Mouse (Mus musculus) C2C12 (cell line): ENCODE data around the gene Phf13. TPM values are rescaled to one million over a fixed set of nuclear protein-coding genes. Genes with fewer than 3 reads are reported as not detected.
A peak's percentile ranks its signal among the peaks of the same experiment; 100 is the strongest.

ENCODE experiments used
- H3K27me3 ChIP-seq: one replicate; pipeline ENCODE4 v1.6.1; 2011; ENCODE audit not compliant: control insufficient read depth, insufficient read depth, insufficient read length
- H3K36me3 ChIP-seq: one replicate; pipeline ENCODE4 v1.6.1; 2011; ENCODE audit not compliant: control insufficient read depth, insufficient read depth
- H3K4me3 ChIP-seq: one replicate; pipeline ENCODE4 v1.5.1; 2011; ENCODE audit warnings: mild to moderate bottlenecking, control low read depth; ENCODE audit not compliant: poor library complexity, insufficient read depth, severe bottlenecking
- H3K79me2 ChIP-seq: one replicate; pipeline ENCODE4 v1.6.1; 2011; ENCODE audit not compliant: control insufficient read depth, insufficient read depth
- H3K79me3 ChIP-seq: one replicate; pipeline ENCODE4 v1.6.1; 2011; ENCODE audit warnings: low read depth, control low read depth
- H3ac ChIP-seq: one replicate; pipeline ENCODE3; 2011; ENCODE audit warnings: low read depth; ENCODE audit not compliant: control insufficient read depth, insufficient read length
- CEBPB ChIP-seq: IDR thresholded peaks from one replicate; pipeline ENCODE4 v1.6.1; 2011; ENCODE audit warnings: low read depth, mild to moderate bottlenecking, control low read depth, moderate library complexity
- CTCF ChIP-seq: IDR thresholded peaks from one replicate; pipeline ENCODE4 v1.5.1; 2011; ENCODE audit not compliant: control insufficient read depth, insufficient read depth, insufficient read length
- FOSL1 ChIP-seq: IDR thresholded peaks from one replicate; pipeline ENCODE4 v1.8.0; 2011; ENCODE audit warnings: mild to moderate bottlenecking, low read length; ENCODE audit not compliant: poor library complexity, insufficient read depth, severe bottlenecking
- MAX ChIP-seq: IDR thresholded peaks from one replicate; pipeline ENCODE4 v1.6.1; 2011; ENCODE audit warnings: mild to moderate bottlenecking, control low read depth
- MYOD1 ChIP-seq: IDR thresholded peaks from one replicate; pipeline ENCODE4 v1.6.1; 2011; ENCODE audit warnings: low read depth; ENCODE audit not compliant: control insufficient read depth, insufficient read length
- MYOG ChIP-seq: IDR thresholded peaks from one replicate; pipeline ENCODE4 v1.6.1; 2011; ENCODE audit not compliant: control insufficient read depth, insufficient read length; ENCODE audit errors: extremely low read depth
- USF1 ChIP-seq: IDR thresholded peaks from one replicate; pipeline ENCODE4 v1.6.1; 2011; ENCODE audit warnings: low read depth, mild to moderate bottlenecking, control low read depth, moderate library complexity
- polyA plus RNA-seq: library from polyadenylated mRNA; unstranded; fragments of >200 nt; fragmentation: generic; extraction: Trizol; gene quantifications from one replicate; pipeline ENCODE4 v1.2.1, GENCODE M21; 2012; ENCODE audit warnings: missing spikeins

Phf13 gene
- polyA plus RNA-seq, 1 experiment = 18.8 TPM

GRCm38 (mm10) chr4:152020024-152020423 lies 24.0 kb upstream of the Phf13 start:
- peaks cover 10% of the 10 kb centered on the region for H3K79me3 ChIP-seq
- H3ac ChIP-seq = no peak overlapping the region
- H3K36me3 ChIP-seq = peaks cover 37% of the 10 kb centered on the region
- no peak for TF ChIP-seq FOSL1
- TF ChIP-seq MYOG = no peak
- TF ChIP-seq CEBPB = no peak
- no peak for TF ChIP-seq CTCF
- no peak for TF ChIP-seq USF1
- no peak for TF ChIP-seq MAX
- no peaks in the 10 kb centered on the region for H3K27me3 ChIP-seq
- H3K4me3 ChIP-seq = no peak overlapping the region
- peaks cover 40% of the 10 kb centered on the region for H3K79me2 ChIP-seq

GRCm38 (mm10) chr4:152019073-152019472 lies 23.0 kb upstream of the Phf13 start:
- H3K79me3 ChIP-seq = peaks cover 4% of the 10 kb centered on the region
- H3K27me3 ChIP-seq = no peaks in the 10 kb centered on the region
- peaks cover 40% of the 10 kb centered on the region for H3K79me2 ChIP-seq
- TF ChIP-seq CEBPB = no peak
- no peak for TF ChIP-seq MAX
- TF ChIP-seq USF1 = no peak
- no peak for TF ChIP-seq MYOD1
- TF ChIP-seq MYOG = no peak
- no peak for TF ChIP-seq FOSL1
- no peak for TF ChIP-seq CTCF
- no peak overlapping the region for H3ac ChIP-seq
- peaks cover 37% of the 10 kb centered on the region for H3K36me3 ChIP-seq
- H3K4me3 ChIP-seq = no peak overlapping the region

DNA sequence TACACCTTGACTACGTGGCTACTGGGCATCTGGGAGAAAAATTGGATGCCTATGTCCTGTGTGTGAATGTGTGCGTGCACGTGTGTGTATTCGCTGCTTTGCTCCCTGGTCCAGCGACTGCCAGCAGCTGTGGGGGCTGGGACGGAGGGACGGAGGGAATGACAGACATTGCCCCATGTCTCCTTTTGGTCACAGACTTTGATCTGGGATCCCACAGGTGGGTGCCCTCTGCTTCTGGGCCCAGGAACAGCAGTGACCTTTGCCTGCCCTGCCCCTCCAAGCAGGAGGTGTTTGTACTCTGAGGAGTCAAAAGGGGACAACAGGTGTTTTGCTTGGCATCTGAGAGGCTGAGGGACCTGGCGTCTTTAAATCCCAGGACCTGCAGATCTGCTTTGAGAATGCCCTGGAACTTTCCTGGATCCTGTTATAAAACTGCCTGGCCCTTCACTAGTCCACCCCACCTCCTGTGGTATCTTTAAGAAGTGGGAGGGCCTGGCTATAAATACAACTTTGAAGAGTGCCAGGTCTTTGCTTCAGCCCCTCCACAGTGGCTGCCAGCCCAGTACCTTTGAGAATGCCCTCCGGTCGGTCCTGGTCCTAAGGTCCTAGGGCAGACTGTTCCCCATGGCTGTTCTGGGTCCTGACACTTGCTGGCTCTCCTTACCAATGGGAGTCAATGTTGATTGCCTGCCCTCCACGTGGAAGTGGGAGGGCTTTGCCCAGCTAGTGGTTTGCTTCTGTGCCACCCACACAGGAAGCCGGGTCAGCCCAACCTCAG lies 17.2 kb upstream of the Phf13 start:
- H3K79me2 ChIP-seq = peaks cover 79% of the 10 kb centered on the region
- TF ChIP-seq CTCF (no peak), USF1 (no peak), MYOD1 (no peak), FOSL1 (no peak), MYOG (no peak), CEBPB (no peak), MAX (no peak)
- H3K79me3 ChIP-seq = peaks cover 47% of the 10 kb centered on the region
- H3K36me3 ChIP-seq = peaks cover 61% of the 10 kb centered on the region
- H3K4me3 ChIP-seq = no peak overlapping the region
- no peaks in the 10 kb centered on the region for H3K27me3 ChIP-seq
- H3ac ChIP-seq = no peak overlapping the region

DNA sequence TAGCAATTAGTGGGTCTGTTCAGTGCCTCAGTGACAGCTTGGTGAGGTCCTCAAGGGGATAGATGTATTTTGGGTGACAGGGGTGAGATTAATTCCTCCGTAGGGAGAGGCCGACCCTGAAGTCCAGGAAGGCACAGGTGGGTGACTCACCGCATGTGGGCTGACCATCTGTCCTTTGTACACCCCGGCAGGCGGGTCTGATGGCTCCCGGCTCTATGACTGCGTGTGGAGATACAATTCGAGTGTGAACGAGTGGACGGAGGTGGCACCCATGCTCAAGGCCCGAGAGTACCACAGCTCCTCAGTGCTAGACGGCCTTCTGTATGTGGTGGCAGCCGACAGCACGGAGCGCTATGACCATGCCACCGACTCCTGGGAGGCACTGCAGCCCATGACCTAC lies 16.1 kb upstream of the Phf13 start:
- Histone ChIP-seq H3ac (peak overlapping the region; percentile 22), H3K4me3 (no peak overlapping the region), H3K79me2 (peaks cover 79% of the 10 kb centered on the region), H3K36me3 (peaks cover 59% of the 10 kb centered on the region), H3K79me3 (peaks cover 47% of the 10 kb centered on the region), H3K27me3 (no peaks in the 10 kb centered on the region)
- TF ChIP-seq CEBPB = no peak
- TF ChIP-seq USF1 = no peak
- TF ChIP-seq FOSL1 = no peak

- peaks cover 75% of the 10 kb centered on the region for H3K79me2 ChIP-seq
- TF ChIP-seq MYOG = no peak
- TF ChIP-seq USF1 = no peak
- TF ChIP-seq CTCF = no peak
- TF ChIP-seq MYOD1 = no peak
- no peak for TF ChIP-seq MAX
- peaks cover 53% of the 10 kb centered on the region for H3K36me3 ChIP-seq
- H3K4me3 ChIP-seq = peak overlapping the region; percentile 79
- H3K27me3 ChIP-seq = no peaks in the 10 kb centered on the region
- H3K79me3 ChIP-seq = peaks cover 47% of the 10 kb centered on the region
- peak overlapping the region; percentile 81 for H3ac ChIP-seq
These were observed 15.2 kb upstream of the Phf13 start for GRCm38 (mm10) chr4:152011171-152011760.
